Mouse (Mus musculus) stomach, postnatal 0 days (tissue): ENCODE data around the gene Shmt1.

Experiments
- CTCF ChIP-seq: IDR thresholded peaks from 2 replicates; pipeline ENCODE4 v1.5.1; 2016; ENCODE audit warnings: antibody characterized with exemption, low read depth, mild to moderate bottlenecking, moderate library complexity
- EP300 ChIP-seq: optimal IDR thresholded peaks from 2 replicates; pipeline ENCODE3; 2016; ENCODE audit warnings: antibody characterized with exemption

DNA sequence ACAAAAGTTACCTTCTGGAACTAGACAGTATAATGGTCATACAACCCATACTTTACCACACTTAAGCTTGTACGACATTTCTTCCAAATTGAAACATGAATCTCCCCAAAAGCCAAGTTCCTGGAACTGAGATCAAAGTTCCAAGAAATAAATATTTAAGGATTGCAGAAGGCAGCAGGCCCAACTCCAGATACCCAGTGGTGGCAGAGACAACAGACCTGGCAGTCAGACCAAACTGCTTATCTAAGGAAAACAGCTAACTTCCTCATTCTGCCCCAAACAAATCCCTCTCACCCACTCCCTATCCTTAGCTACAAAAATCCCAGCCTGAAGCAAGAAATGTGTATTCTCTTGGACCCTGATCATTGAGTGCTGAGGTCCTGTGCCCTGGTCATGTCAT lies 36.7 kb downstream of the Shmt1 start:
- TF ChIP-seq EP300 (no peak), CTCF (no peak)
